Mouse (Mus musculus) midbrain, embryonic 13.5 days (tissue): Measurements from ENCODE around the gene Dok5. TPM values are rescaled to one million over a fixed set of nuclear protein-coding genes. Genes with fewer than 3 reads are reported as not detected.

Source experiments
- ATAC-seq: fragments of 200-750 bp; cut with Nextera tagmentation; 2 replicates; pipeline ENCODE4 v1.8.0; 2017; ENCODE audit warnings: mild to moderate bottlenecking, moderate TSS enrichment, moderate library complexity
- H3K27ac ChIP-seq: fragments of 300-500 bp; sonication (generic); 2 replicates; pipeline ENCODE4 v1.5.1; 2015; ENCODE audit warnings: inconsistent platforms, mild to moderate bottlenecking, moderate library complexity
- H3K27me3 ChIP-seq: fragments of 300-500 bp; sonication (generic); 2 replicates; pipeline ENCODE4 v1.6.1; 2015; ENCODE audit warnings: mild to moderate bottlenecking, inconsistent platforms
- H3K36me3 ChIP-seq: fragments of 300-500 bp; sonication (generic); 2 replicates; pipeline ENCODE4 v1.6.1; 2015; ENCODE audit warnings: mild to moderate bottlenecking, inconsistent platforms
- H3K4me1 ChIP-seq: fragments of 300-500 bp; sonication (generic); replicated peaks from 2 replicates; pipeline ENCODE4 v1.6.1; 2015; ENCODE audit warnings: inconsistent platforms
- H3K4me2 ChIP-seq: fragments of 300-500 bp; sonication (generic); replicated peaks from 2 replicates; pipeline ENCODE4 v1.6.1; 2015; ENCODE audit warnings: moderate library complexity, mild to moderate bottlenecking, inconsistent platforms
- H3K4me3 ChIP-seq: fragments of 300-500 bp; sonication (generic); replicated peaks from 2 replicates; pipeline ENCODE4 v1.5.1; 2015; ENCODE audit warnings: mild to moderate bottlenecking, inconsistent platforms
- H3K9ac ChIP-seq: fragments of 300-500 bp; sonication (generic); replicated peaks from 2 replicates; pipeline ENCODE4 v1.6.1; 2015; ENCODE audit warnings: mild to moderate bottlenecking, inconsistent platforms
- H3K9me3 ChIP-seq: fragments of 300-500 bp; sonication (generic); 2 replicates; pipeline ENCODE4 v1.6.1; 2016; ENCODE audit warnings: mild to moderate bottlenecking, inconsistent platforms
- WGBS: fragments of 180-500 bp; shearing (Covaris S2); methylation state at CpG from one replicate; pipeline ENCODE4 v1.1.7; 2015; 5-methylcytosine and 5-hydroxymethylcytosine counted together
- polyA plus RNA-seq: library from polyadenylated mRNA; unstranded; fragments of >200 nt; fragmentation: Nextera tagmentation; extraction: Ambion mirVana; gene quantifications from 2 replicates; pipeline ENCODE4 v1.2.1, GENCODE M21; 2015

Gene Dok5
- polyA plus RNA-seq = 41.1 and 42.7 TPM in 2 replicates

DNA sequence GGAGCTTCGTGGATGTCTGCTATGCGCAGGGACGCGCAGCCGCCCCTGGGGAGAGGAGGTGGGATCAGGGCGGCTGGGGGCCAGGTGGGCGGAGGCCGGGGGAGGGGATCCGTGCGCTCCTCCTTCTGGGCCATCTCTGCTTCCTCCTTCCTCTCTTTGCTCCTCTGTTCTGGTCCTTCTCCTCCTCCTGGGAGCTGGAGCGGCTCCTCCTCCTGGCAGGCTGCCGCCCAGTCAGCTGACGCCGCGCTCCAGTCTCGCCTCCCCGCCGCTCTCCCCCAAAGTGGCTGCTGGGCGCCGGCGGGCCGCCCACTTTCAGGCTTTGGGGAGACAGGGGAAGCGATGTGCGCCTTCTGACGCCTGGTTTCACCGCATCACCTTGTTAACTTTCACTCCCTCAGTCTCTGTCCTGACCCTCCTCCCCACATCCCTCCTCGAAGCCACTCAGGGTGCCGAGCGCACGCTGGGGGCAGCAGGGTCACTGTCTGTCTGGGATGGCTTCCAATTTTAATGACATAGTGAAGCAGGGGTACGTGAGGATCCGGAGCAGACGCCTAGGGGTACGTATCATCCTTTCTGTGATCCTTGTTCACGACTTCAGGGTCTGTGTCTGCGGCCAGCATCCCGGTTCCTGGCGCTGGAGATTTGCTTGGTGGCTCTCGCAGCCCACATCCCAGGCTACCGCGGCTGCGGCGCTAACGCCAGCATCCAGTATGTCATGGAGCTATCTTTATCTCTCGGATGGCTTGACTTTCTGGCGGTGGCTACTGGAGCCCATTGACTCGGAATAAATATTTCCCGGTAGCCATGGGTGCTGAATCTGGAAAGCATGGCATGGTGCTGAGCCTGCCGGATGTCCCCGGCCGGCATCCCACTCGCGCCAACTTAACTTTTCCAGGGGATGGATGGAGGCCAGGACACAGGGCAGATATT lies at the start of gene Dok5:
Dok5 (plus strand) TSS at position 176 of the 930 bp plus-strand sequence.
- Histone ChIP-seq H3K4me3 (peak within 1 kb of the TSS; percentile 57), H3K4me2 (peak within 1 kb of the TSS; percentile 88), H3K27ac (peak within 1 kb of the TSS; percentile 89), H3K9me3 (no peaks in the 10 kb centered on the region), H3K36me3 (no peaks in the 10 kb centered on the region), H3K4me1 (peaks cover 40% of the 10 kb centered on the region), H3K27me3 (no peaks in the 10 kb centered on the region), H3K9ac (peak within 1 kb of the TSS; percentile 76)
- WGBS = 2% methylated on average over 53 of the region's 53 CpGs
- ATAC-seq = peak; percentile 92

DNA sequence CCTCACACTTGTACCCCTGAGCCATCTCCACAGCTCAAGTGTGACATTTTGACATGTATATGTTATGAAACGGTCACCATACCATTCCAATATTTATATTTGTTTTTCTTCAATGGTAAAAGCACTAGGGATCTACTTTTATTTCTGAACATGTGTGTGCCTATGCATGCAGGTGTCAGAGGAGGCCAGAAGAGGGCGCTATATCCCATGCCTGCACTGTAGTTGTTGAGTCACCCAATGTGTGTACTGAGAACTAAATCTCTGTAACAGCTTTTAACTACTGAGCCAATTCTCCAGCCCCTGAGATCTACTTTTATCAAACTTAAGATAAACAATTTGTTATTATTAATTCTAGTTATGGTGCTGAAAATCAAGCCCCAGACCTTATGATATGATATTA lies 48.2 kb upstream of the Dok5 start:
- no peaks in the 10 kb centered on the region for H3K9me3 ChIP-seq
- H3K4me3 ChIP-seq = no peak overlapping the region
- H3K4me1 ChIP-seq = no peaks in the 10 kb centered on the region
- H3K27me3 ChIP-seq = no peaks in the 10 kb centered on the region
- H3K4me2 ChIP-seq = no peak overlapping the region
- WGBS = 80% methylated on average over 2 of the region's 2 CpGs
- no peak overlapping the region for H3K27ac ChIP-seq
- no peak for ATAC-seq
- H3K36me3 ChIP-seq = no peaks in the 10 kb centered on the region
- no peak overlapping the region for H3K9ac ChIP-seq

DNA sequence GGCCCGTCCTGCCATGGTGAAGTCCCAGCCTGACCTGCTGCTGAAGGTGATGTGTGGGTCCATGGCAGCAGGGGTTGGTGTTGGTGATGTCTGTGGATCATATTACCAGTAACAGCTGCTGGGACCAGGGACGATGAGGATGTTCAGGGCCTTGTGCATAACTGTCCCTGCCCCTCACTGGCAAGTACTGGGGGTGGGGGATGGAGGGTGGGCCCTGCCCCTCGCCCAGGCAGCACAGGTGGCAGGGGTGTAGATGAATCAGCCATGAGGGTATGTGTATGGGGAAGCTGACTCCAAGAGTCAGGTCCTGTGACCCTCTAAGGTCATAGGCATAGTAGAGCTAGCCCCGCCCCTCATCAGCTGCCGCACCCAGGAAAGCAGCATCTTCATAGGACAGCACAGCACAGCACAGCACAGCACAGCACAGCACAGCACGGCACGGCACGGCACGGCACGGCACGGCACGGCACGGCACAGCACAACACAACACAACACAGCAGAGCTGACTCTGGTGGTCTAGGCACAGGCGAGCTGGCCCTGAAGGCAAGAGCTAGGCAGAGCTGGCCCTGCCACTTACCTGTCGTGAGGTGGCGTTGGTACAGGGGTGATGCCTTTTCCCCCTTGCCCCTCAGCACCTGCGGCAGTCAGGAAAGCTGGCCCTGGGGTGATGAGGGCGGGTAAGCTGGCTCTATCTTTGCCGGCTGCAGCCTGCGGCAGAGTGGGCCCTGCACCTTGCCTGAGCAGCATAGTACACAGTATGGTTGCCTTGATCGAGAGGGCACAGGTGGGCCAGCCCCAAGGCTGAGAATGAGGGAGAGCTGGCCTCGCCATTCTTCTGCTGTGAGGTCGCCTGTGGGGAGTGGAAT lies 36.3 kb upstream of the Dok5 start:
- 83% methylated on average over 23 of the region's 23 CpGs for WGBS
- no peak overlapping the region for H3K9ac ChIP-seq

GRCm38 (mm10) chr2:170695937-170696510 lies 35.6 kb upstream of the Dok5 start:
- Histone ChIP-seq H3K4me2 (no peak overlapping the region), H3K9ac (no peak overlapping the region), H3K4me1 (no peaks in the 10 kb centered on the region), H3K9me3 (no peaks in the 10 kb centered on the region), H3K27ac (no peak overlapping the region), H3K4me3 (no peak overlapping the region), H3K27me3 (no peaks in the 10 kb centered on the region), H3K36me3 (no peaks in the 10 kb centered on the region)
- 0 out of 2 replicates have a peak, but pooled peaks have one; percentile 37 for ATAC-seq
- 74% methylated on average over 14 of the region's 14 CpGs for WGBS

More for the DNA sequence above, 36.3 kb upstream of the Dok5 start:
- no peaks in the 10 kb centered on the region for H3K36me3 ChIP-seq
- H3K27ac ChIP-seq = no peak overlapping the region
- H3K4me1 ChIP-seq = no peaks in the 10 kb centered on the region
- no peaks in the 10 kb centered on the region for H3K27me3 ChIP-seq
- H3K4me2 ChIP-seq = no peak overlapping the region
- peak; percentile 50; the same call in 1 of the 2 replicates for ATAC-seq
- H3K4me3 ChIP-seq = no peak overlapping the region
- H3K9me3 ChIP-seq = no peaks in the 10 kb centered on the region

DNA sequence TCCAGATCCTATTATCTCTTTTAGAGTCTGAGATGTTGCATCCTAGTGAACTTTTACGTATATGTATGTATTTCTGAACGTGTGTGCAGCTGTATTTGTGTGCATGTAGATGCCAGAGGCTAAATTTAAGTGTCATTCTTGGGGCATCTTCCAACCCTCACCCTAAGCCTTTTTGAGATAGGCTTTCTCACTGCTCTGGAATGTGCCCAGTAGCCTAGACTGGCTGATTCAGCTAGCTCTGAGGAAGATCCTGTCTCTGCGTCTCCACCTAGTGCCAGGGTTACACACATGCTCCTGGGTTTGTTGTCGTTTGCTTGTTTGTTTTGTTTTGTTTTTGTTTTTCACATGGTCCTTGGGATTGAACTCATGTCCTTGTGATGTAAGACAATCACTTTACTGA lies 31.1 kb upstream of the Dok5 start:
- Histone ChIP-seq H3K27me3 (no peaks in the 10 kb centered on the region), H3K36me3 (no peaks in the 10 kb centered on the region), H3K9ac (no peak overlapping the region), H3K4me1 (no peaks in the 10 kb centered on the region), H3K9me3 (no peaks in the 10 kb centered on the region), H3K27ac (no peak overlapping the region), H3K4me3 (no peak overlapping the region), H3K4me2 (no peak overlapping the region)
- 84% methylated on average over 4 of the region's 4 CpGs for WGBS
- no peak for ATAC-seq

DNA sequence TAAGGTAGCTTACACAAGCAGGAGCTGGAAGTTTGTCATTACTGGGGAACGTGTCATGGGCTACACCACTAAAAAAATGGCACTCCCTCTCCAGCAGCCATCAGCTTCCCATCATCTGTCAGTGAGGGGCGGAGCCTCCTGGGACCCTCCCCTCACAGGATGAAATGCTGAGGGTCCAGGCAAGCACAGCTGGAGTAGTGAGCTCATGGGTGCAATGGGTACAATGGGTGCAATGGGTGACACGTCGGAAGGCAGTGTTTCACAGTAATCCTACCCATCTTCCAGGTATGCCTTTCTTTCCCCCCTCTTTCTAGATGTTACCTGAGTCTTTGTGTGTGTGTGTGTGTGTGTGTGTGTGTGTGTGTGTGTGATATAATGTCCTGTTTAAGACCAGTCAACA lies 25.1 kb upstream of the Dok5 start:
- WGBS = 92% methylated on average over 4 of the region's 4 CpGs
- H3K9me3 ChIP-seq = no peaks in the 10 kb centered on the region
- H3K9ac ChIP-seq = no peak overlapping the region
- H3K4me3 ChIP-seq = no peak overlapping the region
- H3K27ac ChIP-seq = no peak overlapping the region
- no peak for ATAC-seq
- no peaks in the 10 kb centered on the region for H3K4me1 ChIP-seq
- H3K4me2 ChIP-seq = no peak overlapping the region
- no peaks in the 10 kb centered on the region for H3K27me3 ChIP-seq
- H3K36me3 ChIP-seq = no peaks in the 10 kb centered on the region

DNA sequence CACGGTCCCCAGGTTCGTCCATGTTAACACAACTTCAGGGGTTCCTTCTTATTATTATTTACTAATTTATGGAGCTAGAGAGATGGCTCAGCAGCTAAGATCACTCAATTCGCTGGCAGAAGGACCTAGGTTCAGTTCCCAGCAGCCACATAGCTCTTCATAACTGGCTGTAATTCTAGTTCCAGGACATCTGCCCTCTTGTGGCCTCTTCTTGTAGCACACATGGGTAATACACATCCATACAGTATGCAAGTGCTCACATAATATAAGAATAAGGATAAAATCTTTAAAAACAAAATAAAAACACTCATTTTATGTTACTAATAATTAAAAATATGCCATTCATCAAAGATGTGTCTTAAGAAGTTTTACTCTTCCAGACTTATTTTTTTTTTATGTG lies 23.9 kb upstream of the Dok5 start:
- ATAC-seq = no peak
- H3K4me3 ChIP-seq = no peak overlapping the region
- 84% methylated on average over 3 of the region's 3 CpGs for WGBS

DNA sequence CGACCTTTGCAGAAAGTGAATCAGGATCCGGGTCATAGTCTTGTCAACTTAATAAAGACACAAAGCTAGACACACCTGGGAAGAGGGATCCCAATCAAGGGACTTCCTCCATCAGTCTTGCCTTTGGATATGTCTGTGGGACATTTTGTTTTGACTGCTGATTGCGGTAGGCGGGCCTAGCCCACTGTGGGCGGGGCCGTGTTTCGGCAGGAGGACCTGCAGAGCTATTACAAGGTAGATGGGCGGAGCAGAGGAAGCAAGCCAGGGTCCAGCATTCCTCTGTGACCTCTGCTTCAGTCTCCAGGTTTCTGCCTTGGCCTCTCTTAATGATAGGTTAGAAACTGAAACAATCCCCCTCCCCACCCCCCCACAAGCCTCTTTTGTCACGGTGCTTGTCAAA lies 22.7 kb upstream of the Dok5 start:
- WGBS = 79% methylated on average over 9 of the region's 9 CpGs
- Histone ChIP-seq H3K9me3 (no peaks in the 10 kb centered on the region), H3K4me2 (no peak overlapping the region), H3K4me3 (no peak overlapping the region), H3K36me3 (no peaks in the 10 kb centered on the region), H3K4me1 (no peaks in the 10 kb centered on the region), H3K27me3 (no peaks in the 10 kb centered on the region), H3K27ac (no peak overlapping the region), H3K9ac (no peak overlapping the region)
- no peak for ATAC-seq

More for the DNA sequence above, 23.9 kb upstream of the Dok5 start:
- H3K9me3 ChIP-seq = no peaks in the 10 kb centered on the region
- no peaks in the 10 kb centered on the region for H3K36me3 ChIP-seq
- no peak overlapping the region for H3K4me2 ChIP-seq
- H3K27ac ChIP-seq = no peak overlapping the region
- no peak overlapping the region for H3K9ac ChIP-seq
- H3K27me3 ChIP-seq = no peaks in the 10 kb centered on the region
- H3K4me1 ChIP-seq = no peaks in the 10 kb centered on the region

DNA sequence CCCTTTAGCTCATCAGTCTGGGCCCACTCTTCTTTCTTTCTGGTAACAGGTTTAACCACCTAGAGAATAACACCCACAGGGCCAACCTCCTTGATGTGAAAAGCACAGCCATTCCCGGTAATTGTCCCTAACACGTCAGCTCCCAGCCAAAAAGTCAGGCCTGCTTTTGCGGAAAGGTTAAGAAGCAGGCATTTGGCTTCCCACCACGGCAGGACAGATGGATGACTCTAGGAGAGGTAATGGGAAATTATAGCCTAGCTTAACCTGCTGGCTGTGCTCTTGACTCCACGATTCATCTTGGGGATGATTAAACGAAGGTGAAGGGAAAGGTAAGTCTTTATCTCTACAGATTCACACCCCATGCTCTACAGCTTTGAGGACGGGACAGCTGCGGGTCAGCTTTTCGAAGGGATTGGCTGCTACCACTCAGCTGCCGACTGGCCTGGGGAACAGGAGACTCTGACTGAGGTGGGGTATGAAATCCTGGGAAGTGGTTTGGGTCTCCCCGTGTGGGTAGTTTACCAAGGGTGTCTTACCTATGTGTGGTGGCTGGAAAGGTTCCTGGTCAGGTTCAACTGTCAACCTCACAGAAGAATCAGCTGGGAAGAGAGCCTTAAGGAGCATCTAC lies 18.8 kb upstream of the Dok5 start:
- Histone ChIP-seq H3K4me3 (no peak overlapping the region), H3K4me2 (no peak overlapping the region), H3K4me1 (no peaks in the 10 kb centered on the region), H3K36me3 (no peaks in the 10 kb centered on the region), H3K27ac (no peak overlapping the region), H3K9ac (no peak overlapping the region), H3K9me3 (no peaks in the 10 kb centered on the region), H3K27me3 (no peaks in the 10 kb centered on the region)
- 90% methylated on average over 11 of the region's 11 CpGs for WGBS
- ATAC-seq = no peak

GRCm38 (mm10) chr2:170720386-170720785 lies 11.2 kb upstream of the Dok5 start:
- H3K4me3 ChIP-seq = no peak overlapping the region
- peaks cover 8% of the 10 kb centered on the region for H3K4me1 ChIP-seq
- H3K36me3 ChIP-seq = no peaks in the 10 kb centered on the region
- no peaks in the 10 kb centered on the region for H3K9me3 ChIP-seq
- 0 out of 2 replicates have a peak, but pooled peaks have one; percentile 30 for ATAC-seq
- no peaks in the 10 kb centered on the region for H3K27me3 ChIP-seq
- 0 out of 2 replicates have a peak overlapping the region, but pooled peaks have one; percentile 7 for H3K27ac ChIP-seq
- no peak overlapping the region for H3K9ac ChIP-seq
- WGBS = 42% methylated on average over 4 of the region's 4 CpGs
- H3K4me2 ChIP-seq = no peak overlapping the region

- Histone ChIP-seq H3K36me3 (no peaks in the 10 kb centered on the region), H3K4me3 (no peak overlapping the region), H3K9ac (no peak overlapping the region), H3K4me2 (no peak overlapping the region), H3K9me3 (no peaks in the 10 kb centered on the region), H3K27ac (no peak overlapping the region), H3K27me3 (no peaks in the 10 kb centered on the region), H3K4me1 (peaks cover 8% of the 10 kb centered on the region)
- WGBS = 69% methylated on average over 13 of the region's 13 CpGs
- ATAC-seq = no peak
These were observed 7.5 kb upstream of the Dok5 start for GRCm38 (mm10) chr2:170724136-170724535.
